Mouse (Mus musculus) liver, embryonic 14.5 days (tissue): Measurements from ENCODE around the gene Qsox1.

Source experiments
- CTCF ChIP-seq: IDR thresholded peaks from 2 replicates; pipeline ENCODE4 v1.5.1; 2016; ENCODE audit warnings: antibody characterized with exemption, low read depth, control low read depth
- EP300 ChIP-seq: IDR thresholded peaks from 2 replicates; pipeline ENCODE4 v1.6.1; 2016; ENCODE audit warnings: antibody characterized with exemption, low read depth

GRCm38 (mm10) chr1:155826803-155827395, 14.2 kb upstream of the Qsox1 start:
- TF ChIP-seq EP300 (no peak), CTCF (no peak)
